Mouse (Mus musculus) heart, adult 2 months (tissue): ENCODE data around the gene Abcf1.
"Not testable (repeated sequence)": the region's sequence is repeated elsewhere in the genome, so short reads cannot be mapped to it uniquely, and the experiment has no call there.

ENCODE experiments used
- CTCF ChIP-seq: fragments of 200-600 bp; IDR thresholded peaks from 2 replicates; pipeline ENCODE4 v1.8.1; 2022; ENCODE audit warnings: antibody characterized with exemption, mild to moderate bottlenecking, moderate library complexity
- POLR2A ChIP-seq: fragments of 200-500 bp; IDR thresholded peaks from 2 replicates; pipeline ENCODE4 v1.6.1; 2011; ENCODE audit warnings: mild to moderate bottlenecking, low read depth, low read length, control low read depth; ENCODE audit not compliant: insufficient read depth

DNA sequence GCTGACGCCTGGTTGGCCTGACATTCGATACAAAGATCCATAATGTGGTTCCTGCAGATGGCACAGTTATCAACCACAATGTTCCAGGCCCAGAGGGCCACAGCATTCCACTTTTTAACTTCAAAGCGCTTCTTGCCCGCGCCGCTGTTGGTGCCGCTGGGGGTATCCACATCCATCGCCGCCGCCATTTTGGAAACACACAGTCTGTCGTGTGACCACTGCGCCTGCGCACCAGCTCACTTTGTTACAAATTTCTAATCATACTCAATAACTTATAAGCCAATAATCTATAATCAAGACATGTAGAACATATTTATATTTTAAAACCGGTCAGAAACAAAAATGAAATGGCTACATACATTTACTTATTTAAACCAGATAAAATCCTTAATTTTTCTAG lies 33.8 kb downstream of the Abcf1 start:
- not testable (repeated sequence) for TF ChIP-seq POLR2A, CTCF
